Mouse (Mus musculus): ENCODE data around the gene Gm8020. TPM values are rescaled to one million over a fixed set of nuclear protein-coding genes. Genes with fewer than 3 reads are reported as not detected.
"Not testable (repeated sequence)": the region's sequence is repeated elsewhere in the genome, so short reads cannot be mapped to it uniquely, and the experiment has no call there.

Gm8020 gene
- polyA plus RNA-seq (2015; fragmentation: Nextera tagmentation; extraction: Ambion mirVana) = not detected in 2 replicates

DNA sequence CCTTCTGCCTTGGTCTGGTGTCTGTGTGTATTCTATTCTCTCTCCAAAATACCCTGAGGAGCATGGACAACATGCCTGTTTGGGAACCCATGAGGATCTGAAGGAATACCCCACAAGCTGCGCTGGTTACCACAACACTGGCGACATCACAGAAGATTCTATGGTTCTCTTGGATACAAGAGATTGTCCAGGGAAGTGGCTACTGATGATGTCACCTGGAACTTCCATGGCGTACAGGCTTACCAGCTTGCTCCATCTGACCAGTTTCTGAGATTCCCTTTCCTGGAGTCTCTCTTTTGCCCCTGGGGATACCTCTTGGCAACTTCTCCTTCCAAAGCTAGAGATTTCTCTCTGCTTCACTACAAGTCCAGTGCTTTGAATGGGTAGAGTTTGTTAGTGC, at the start of gene Gm8020:
Gene Gm8020 (minus strand): TSS at position 101 of the 400 bp plus-strand sequence.
- not testable (repeated sequence) for H3K36me3 ChIP-seq (replicated peaks); H3K4me1 ChIP-seq (replicated peaks); H3K27me3 ChIP-seq; H3K9ac ChIP-seq; H3K27ac ChIP-seq (replicated peaks); H3K4me2 ChIP-seq; H3K4me3 ChIP-seq (replicated peaks); ATAC-seq (ENCODE audit: insufficient read depth); H3K9me3 ChIP-seq (replicated peaks)
- WGBS (ENCODE audit: insufficient replicate concordance) = 68% methylated on average over 2 of the region's 3 CpGs

DNA sequence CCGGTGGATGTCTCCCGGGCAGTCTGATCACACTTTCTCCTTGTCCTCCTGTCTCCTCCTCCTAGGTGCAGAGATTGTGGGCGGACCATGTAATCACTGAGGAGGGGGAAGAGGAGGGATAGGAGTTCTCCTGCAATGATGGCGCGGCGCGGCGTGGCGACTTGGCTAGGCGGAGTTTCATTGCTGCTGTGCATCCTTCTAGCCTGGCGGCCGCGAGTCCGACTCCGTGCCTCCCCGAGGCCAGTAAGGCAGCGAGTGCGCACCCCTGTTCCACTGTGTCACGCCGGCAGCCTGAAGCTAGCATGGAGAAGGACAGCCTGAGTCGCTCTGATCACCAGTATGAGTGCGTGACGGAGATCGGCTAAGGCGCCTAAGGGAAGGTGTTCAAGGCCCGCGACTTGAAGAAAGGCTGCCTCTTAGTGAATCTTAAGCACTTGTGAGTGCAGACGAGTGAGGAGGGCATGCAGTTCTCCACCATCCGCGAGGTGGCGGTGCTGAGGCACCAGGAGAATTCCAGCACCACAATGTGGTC, 41.1 kb upstream of the Gm8020 start:
- not testable (repeated sequence) for H3K27ac ChIP-seq (replicated peaks); ATAC-seq (ENCODE audit: insufficient read depth); H3K27me3 ChIP-seq; H3K4me3 ChIP-seq (replicated peaks); H3K4me1 ChIP-seq (replicated peaks); H3K9ac ChIP-seq; H3K4me2 ChIP-seq; H3K36me3 ChIP-seq (replicated peaks); H3K9me3 ChIP-seq (replicated peaks)
- WGBS (ENCODE audit: insufficient replicate concordance) = 6% methylated on average over 26 of the region's 31 CpGs

DNA sequence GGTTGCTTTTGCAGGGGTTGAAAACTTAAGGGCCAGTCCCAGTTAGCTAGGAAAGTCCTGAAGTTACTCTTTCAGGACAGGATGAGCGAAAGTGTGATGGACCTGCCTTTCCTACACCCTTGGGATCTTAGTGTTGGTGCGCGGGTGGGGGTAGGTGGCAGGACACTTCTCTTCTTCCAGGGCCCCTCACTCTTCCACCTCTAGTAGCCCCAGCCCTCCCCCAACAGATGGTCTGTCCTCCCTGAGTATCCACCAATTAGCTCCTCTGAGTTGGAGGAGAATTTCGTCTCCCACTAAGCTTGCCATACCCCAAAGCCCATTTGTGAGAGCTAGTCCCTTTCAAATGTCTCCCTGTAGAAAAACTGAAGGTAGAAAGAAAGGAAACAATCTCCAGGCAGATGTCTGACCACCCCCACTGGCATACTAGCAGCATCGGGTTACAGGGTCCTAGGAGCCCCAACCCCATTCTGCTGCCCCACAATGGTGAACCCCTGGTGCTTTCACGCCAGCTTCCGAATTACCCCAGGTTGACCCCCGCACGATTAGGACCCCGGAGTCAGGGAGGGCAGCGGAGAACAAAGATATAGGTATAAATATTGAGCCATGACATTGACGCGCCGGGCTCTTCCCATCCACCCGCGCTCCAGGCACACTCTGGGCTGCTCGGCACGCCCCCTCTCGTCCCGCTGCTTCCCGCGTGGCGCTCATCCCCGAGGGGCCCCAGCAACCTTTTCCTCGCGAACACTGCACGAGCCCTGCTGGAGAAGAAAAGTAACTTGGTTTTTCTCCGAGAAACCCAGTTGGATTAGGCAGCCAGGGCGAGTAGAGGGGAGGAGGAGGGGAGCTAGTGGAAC, 40.4 kb upstream of the Gm8020 start:
- not testable (repeated sequence) for H3K4me1 ChIP-seq (replicated peaks); H3K27me3 ChIP-seq; H3K9me3 ChIP-seq (replicated peaks); ATAC-seq (ENCODE audit: insufficient read depth); H3K4me2 ChIP-seq; H3K27ac ChIP-seq (replicated peaks); H3K9ac ChIP-seq; H3K36me3 ChIP-seq (replicated peaks); H3K4me3 ChIP-seq (replicated peaks)
- 24% methylated on average over 22 of the region's 29 CpGs for WGBS (ENCODE audit: insufficient replicate concordance)

DNA sequence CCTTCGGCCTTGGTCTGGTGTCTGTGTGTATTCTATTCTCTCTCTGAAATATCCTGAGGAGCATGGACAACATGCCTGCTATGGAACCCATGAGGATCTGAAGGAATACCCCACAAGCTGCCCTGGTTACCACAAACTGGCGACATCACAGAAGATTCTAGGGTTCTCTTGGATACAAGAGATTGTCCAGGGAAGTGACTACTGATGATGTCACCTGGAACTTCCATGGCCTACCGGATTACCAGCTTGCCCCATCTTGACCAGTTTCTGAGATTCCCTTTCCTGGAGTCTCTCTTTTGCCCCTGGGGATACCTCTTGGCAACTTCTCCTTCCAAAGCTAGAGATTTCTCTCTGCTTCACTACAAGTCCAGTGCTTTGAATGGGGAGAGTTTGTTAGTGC, 22.0 kb upstream of the Gm8020 start, which contains the start of gene Gm8024:
Gene Gm8024 (minus strand): TSS at position 101 of the 400 bp plus-strand sequence.
- not testable (repeated sequence) for H3K36me3 ChIP-seq (replicated peaks); ATAC-seq (ENCODE audit: insufficient read depth); H3K27ac ChIP-seq (replicated peaks); H3K27me3 ChIP-seq; H3K4me1 ChIP-seq (replicated peaks); H3K4me2 ChIP-seq; H3K9me3 ChIP-seq (replicated peaks); H3K9ac ChIP-seq; H3K4me3 ChIP-seq (replicated peaks)
- WGBS (ENCODE audit: insufficient replicate concordance) = 85% methylated on average over 1 of the region's 3 CpGs

DNA sequence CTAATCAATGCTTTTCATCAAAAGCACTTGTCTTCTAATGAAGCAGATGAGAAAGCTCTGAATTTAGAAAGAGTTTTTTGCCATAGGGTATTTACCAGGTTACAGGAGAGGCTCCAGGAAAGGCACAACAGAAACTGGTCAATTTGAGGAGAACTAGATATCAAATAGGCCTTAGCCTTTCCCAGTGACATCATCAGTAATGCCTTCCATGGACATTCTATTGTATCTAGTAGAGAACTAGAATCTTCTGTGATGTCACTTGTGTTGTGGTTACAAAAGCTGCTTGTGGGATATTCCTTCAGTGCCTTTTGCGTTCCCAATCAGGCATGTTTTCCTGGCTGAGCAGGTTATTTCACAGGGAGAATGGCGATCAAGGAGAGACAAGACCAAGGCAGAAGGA, 38.6 kb downstream of the Gm8020 start, which contains the start of gene Gm8011:
Gene Gm8011 (plus strand): TSS at position 301 of the 400 bp plus-strand sequence.
- not testable (repeated sequence) for H3K27ac ChIP-seq (replicated peaks); H3K4me3 ChIP-seq (replicated peaks); H3K4me1 ChIP-seq (replicated peaks); ATAC-seq (ENCODE audit: insufficient read depth); H3K36me3 ChIP-seq (replicated peaks); H3K4me2 ChIP-seq; H3K9ac ChIP-seq; H3K27me3 ChIP-seq; H3K9me3 ChIP-seq (replicated peaks)
- WGBS (ENCODE audit: insufficient replicate concordance) = 38% methylated on average over 2 of the region's 2 CpGs

Other genes with a start within 250 kb of the Gm8020 start
- gene Gm17026, start 242.3 kb downstream of the Gm8020 start, polyA plus RNA-seq (2015; fragmentation: Nextera tagmentation; extraction: Ambion mirVana) = not detected in 2 replicates
- not detected in 2 replicates for gene Gm9611, start 205.0 kb downstream of the Gm8020 start, polyA plus RNA-seq (2015; fragmentation: Nextera tagmentation; extraction: Ambion mirVana)
- not detected in 2 replicates for gene Gm7995, start 192.1 kb downstream of the Gm8020 start, polyA plus RNA-seq (2015; fragmentation: Nextera tagmentation; extraction: Ambion mirVana)
- not detected in 2 replicates for gene Gm8005, start 62.7 kb downstream of the Gm8020 start, polyA plus RNA-seq (2015; fragmentation: Nextera tagmentation; extraction: Ambion mirVana)
- gene Gm8011, start 38.5 kb downstream of the Gm8020 start, polyA plus RNA-seq (2015; fragmentation: Nextera tagmentation; extraction: Ambion mirVana) = not detected in 2 replicates
- gene Gm8024, start 21.9 kb upstream of the Gm8020 start, polyA plus RNA-seq (2015; fragmentation: Nextera tagmentation; extraction: Ambion mirVana) = not detected in 2 replicates
- gene Gm17124, start 97.5 kb upstream of the Gm8020 start, polyA plus RNA-seq (2015; fragmentation: Nextera tagmentation; extraction: Ambion mirVana) = not detected in 2 replicates
- gene Gm3633, start 139.6 kb upstream of the Gm8020 start, polyA plus RNA-seq (2015; fragmentation: Nextera tagmentation; extraction: Ambion mirVana) = not detected in 2 replicates
- gene Gm10378, start 153.6 kb upstream of the Gm8020 start, polyA plus RNA-seq (2015; fragmentation: Nextera tagmentation; extraction: Ambion mirVana) = not detected in 2 replicates

All from liver, embryonic 15.5 days (tissue).